Mouse (Mus musculus) midbrain, embryonic 15.5 days (tissue): ENCODE measurements at regions not wholly inside any gene's neighbourhood (a gene's known extent, or its start where the extent isn't known, plus 50 kb on each side); places are given as distances from the start of the nearest gene placed in this dataset.
A peak's percentile ranks its signal among the peaks of the same experiment; 100 is the strongest.

Experiments
- ATAC-seq: fragments of 200-750 bp; cut with Nextera tagmentation; replicated peaks from 2 replicates; pipeline ENCODE4 v1.8.0; 2017; ENCODE audit warnings: moderate TSS enrichment
- H3K27ac ChIP-seq: fragments of 300-500 bp; sonication (generic); 2 replicates; pipeline ENCODE4 v1.5.1; 2015; ENCODE audit warnings: mild to moderate bottlenecking, inconsistent platforms
- H3K27me3 ChIP-seq: fragments of 300-500 bp; sonication (generic); replicated peaks from 2 replicates; pipeline ENCODE4 v1.6.1; 2015; ENCODE audit warnings: inconsistent platforms
- H3K36me3 ChIP-seq: fragments of 300-500 bp; sonication (generic); replicated peaks from 2 replicates; pipeline ENCODE4 v1.6.1; 2015; ENCODE audit warnings: inconsistent platforms
- H3K4me1 ChIP-seq: fragments of 300-500 bp; sonication (generic); 2 replicates; pipeline ENCODE4 v1.6.1; 2015; ENCODE audit warnings: inconsistent platforms
- H3K4me2 ChIP-seq: fragments of 300-500 bp; sonication (generic); 2 replicates; pipeline ENCODE4 v1.6.1; 2015; ENCODE audit warnings: inconsistent platforms, mild to moderate bottlenecking, moderate library complexity
- H3K4me3 ChIP-seq: fragments of 300-500 bp; sonication (generic); 2 replicates; pipeline ENCODE4 v1.5.1; 2015; ENCODE audit warnings: mild to moderate bottlenecking, inconsistent platforms
- H3K9ac ChIP-seq: fragments of 300-500 bp; sonication (generic); 2 replicates; pipeline ENCODE4 v1.6.1; 2015; ENCODE audit warnings: mild to moderate bottlenecking, inconsistent platforms
- H3K9me3 ChIP-seq: fragments of 300-500 bp; sonication (generic); 2 replicates; pipeline ENCODE4 v1.6.1; 2016; ENCODE audit warnings: inconsistent platforms
- WGBS: fragments of 180-500 bp; shearing (Covaris S2); methylation state at CpG from one replicate; pipeline ENCODE4 v1.1.7; 2015; ENCODE audit warnings: mixed read lengths; 5-methylcytosine and 5-hydroxymethylcytosine counted together

- H3K9me3 ChIP-seq: no peaks in the 10 kb centered on the region
- ATAC-seq: no peak
- WGBS: 70% methylated on average over 4 of the region's 4 CpGs
Measured at GRCm38 (mm10) chr16:9275426-9275825, 445.5 kb downstream of the 1810013L24Rik start.

GRCm38 (mm10) chr16:9277064-9277463, 447.2 kb downstream of the 1810013L24Rik start:
- Histone ChIP-seq H3K36me3 (no peaks in the 10 kb centered on the region), H3K27me3 (no peaks in the 10 kb centered on the region), H3K4me2 (no peak overlapping the region), H3K4me1 (peaks cover 14% of the 10 kb centered on the region), H3K9ac (no peak overlapping the region), H3K9me3 (no peaks in the 10 kb centered on the region), H3K4me3 (no peak overlapping the region), H3K27ac (no peak overlapping the region)
- no peak for ATAC-seq
- 93% methylated on average over 1 of the region's 1 CpGs for WGBS

More at GRCm38 (mm10) chr16:9275426-9275825, 445.5 kb downstream of the 1810013L24Rik start:
- Histone ChIP-seq H3K36me3 (no peaks in the 10 kb centered on the region), H3K27me3 (no peaks in the 10 kb centered on the region), H3K4me2 (no peak overlapping the region), H3K4me3 (no peak overlapping the region), H3K9ac (no peak overlapping the region), H3K4me1 (no peaks in the 10 kb centered on the region; the same call in 1 of the 2 replicates), H3K27ac (no peak overlapping the region)

GRCm38 (mm10) chr16:9279726-9280125, 449.8 kb downstream of the 1810013L24Rik start:
- H3K4me1 ChIP-seq: peaks cover 14% of the 10 kb centered on the region
- 66% methylated on average over 6 of the region's 6 CpGs for WGBS
- H3K4me2 ChIP-seq: no peak overlapping the region
- no peaks in the 10 kb centered on the region for H3K27me3 ChIP-seq
- no peak overlapping the region for H3K27ac ChIP-seq
- no peak for ATAC-seq
- no peaks in the 10 kb centered on the region for H3K9me3 ChIP-seq
- no peak overlapping the region for H3K9ac ChIP-seq
- H3K4me3 ChIP-seq: no peak overlapping the region
- H3K36me3 ChIP-seq: no peaks in the 10 kb centered on the region

- peak overlapping the region; percentile 36; the same call in 1 of the 2 replicates for H3K27ac ChIP-seq
- no peak overlapping the region for H3K9ac ChIP-seq
- 47% methylated on average over 4 of the region's 4 CpGs for WGBS
- 0 out of 2 replicates have a peak, but pooled peaks have one; percentile 37 for ATAC-seq
- H3K4me3 ChIP-seq: no peak overlapping the region
- no peaks in the 10 kb centered on the region for H3K27me3 ChIP-seq
- H3K9me3 ChIP-seq: no peaks in the 10 kb centered on the region
- peaks cover 14% of the 10 kb centered on the region for H3K4me1 ChIP-seq
- H3K36me3 ChIP-seq: no peaks in the 10 kb centered on the region
- no peak overlapping the region for H3K4me2 ChIP-seq
Measured at GRCm38 (mm10) chr16:9280431-9280830, 450.5 kb downstream of the 1810013L24Rik start.

- no peaks in the 10 kb centered on the region for H3K9me3 ChIP-seq
- peak overlapping the region; percentile 36; the same call in 1 of the 2 replicates for H3K27ac ChIP-seq
- 1% methylated on average over 5 of the region's 5 CpGs for WGBS
- no peak overlapping the region for H3K4me3 ChIP-seq
- ATAC-seq: peak; percentile 94
- no peaks in the 10 kb centered on the region for H3K36me3 ChIP-seq
- peak overlapping the region; percentile 16; the same call in 1 of the 2 replicates for H3K4me2 ChIP-seq
- H3K9ac ChIP-seq: no peak overlapping the region
- H3K27me3 ChIP-seq: no peaks in the 10 kb centered on the region
- peaks cover 14% of the 10 kb centered on the region for H3K4me1 ChIP-seq
Measured at GRCm38 (mm10) chr16:9280931-9281330, 451.0 kb downstream of the 1810013L24Rik start.

- Histone ChIP-seq H3K27me3 (no peaks in the 10 kb centered on the region), H3K9me3 (no peaks in the 10 kb centered on the region), H3K4me2 (no peak overlapping the region), H3K9ac (no peak overlapping the region), H3K4me1 (peaks cover 14% of the 10 kb centered on the region), H3K4me3 (no peak overlapping the region), H3K36me3 (no peaks in the 10 kb centered on the region), H3K27ac (no peak overlapping the region)
- 49% methylated on average over 3 of the region's 3 CpGs for WGBS
- ATAC-seq: no peak
Measured at GRCm38 (mm10) chr16:9284423-9284822, 454.5 kb downstream of the 1810013L24Rik start.

- peaks cover 10% of the 10 kb centered on the region for H3K4me1 ChIP-seq
- no peaks in the 10 kb centered on the region for H3K36me3 ChIP-seq
- no peak overlapping the region for H3K27ac ChIP-seq
- no peaks in the 10 kb centered on the region for H3K9me3 ChIP-seq
- no peaks in the 10 kb centered on the region for H3K27me3 ChIP-seq
- no peak overlapping the region for H3K4me3 ChIP-seq
- no peak overlapping the region for H3K4me2 ChIP-seq
- ATAC-seq: no peak
- H3K9ac ChIP-seq: no peak overlapping the region
- WGBS: 97% methylated on average over 1 of the region's 1 CpGs
Measured at GRCm38 (mm10) chr16:9285921-9286320, 456.0 kb downstream of the 1810013L24Rik start.

- H3K27me3 ChIP-seq: no peaks in the 10 kb centered on the region
- no peak overlapping the region for H3K9ac ChIP-seq
- no peak overlapping the region for H3K27ac ChIP-seq
- H3K4me2 ChIP-seq: no peak overlapping the region
- ATAC-seq: no peak
- 83% methylated on average over 6 of the region's 6 CpGs for WGBS
- H3K36me3 ChIP-seq: no peaks in the 10 kb centered on the region
- no peaks in the 10 kb centered on the region for H3K4me1 ChIP-seq
- no peak overlapping the region for H3K4me3 ChIP-seq
- H3K9me3 ChIP-seq: no peaks in the 10 kb centered on the region
Measured at GRCm38 (mm10) chr16:9287557-9287956, 457.7 kb downstream of the 1810013L24Rik start.

GRCm38 (mm10) chr16:9291356-9292020, 461.6 kb downstream of the 1810013L24Rik start:
- H3K4me2 ChIP-seq: no peak overlapping the region
- WGBS: 58% methylated on average over 4 of the region's 4 CpGs
- no peaks in the 10 kb centered on the region for H3K27me3 ChIP-seq
- H3K9ac ChIP-seq: no peak overlapping the region
- no peaks in the 10 kb centered on the region for H3K4me1 ChIP-seq
- no peak overlapping the region for H3K4me3 ChIP-seq
- no peaks in the 10 kb centered on the region for H3K9me3 ChIP-seq
- H3K36me3 ChIP-seq: no peaks in the 10 kb centered on the region
- no peak overlapping the region for H3K27ac ChIP-seq
- no peak for ATAC-seq

- Histone ChIP-seq H3K27me3 (no peaks in the 10 kb centered on the region), H3K4me2 (no peak overlapping the region), H3K27ac (no peak overlapping the region), H3K9me3 (no peaks in the 10 kb centered on the region), H3K4me1 (no peaks in the 10 kb centered on the region), H3K36me3 (no peaks in the 10 kb centered on the region), H3K9ac (no peak overlapping the region), H3K4me3 (no peak overlapping the region)
- no peak for ATAC-seq
- 85% methylated on average over 4 of the region's 4 CpGs for WGBS
Measured at GRCm38 (mm10) chr16:9303134-9303533, 473.2 kb downstream of the 1810013L24Rik start.

- 97% methylated on average over 1 of the region's 1 CpGs for WGBS
- H3K27me3 ChIP-seq: no peaks in the 10 kb centered on the region
- no peak for ATAC-seq
Measured at GRCm38 (mm10) chr16:9304079-9304478, 474.2 kb downstream of the 1810013L24Rik start.

GRCm38 (mm10) chr16:9310744-9311143, 480.8 kb downstream of the 1810013L24Rik start:
- H3K4me3 ChIP-seq: no peak overlapping the region
- H3K9ac ChIP-seq: no peak overlapping the region
- no peak for ATAC-seq
- H3K27me3 ChIP-seq: no peaks in the 10 kb centered on the region
- H3K36me3 ChIP-seq: no peaks in the 10 kb centered on the region
- H3K27ac ChIP-seq: no peak overlapping the region
- H3K9me3 ChIP-seq: no peaks in the 10 kb centered on the region
- no peaks in the 10 kb centered on the region for H3K4me1 ChIP-seq
- no peak overlapping the region for H3K4me2 ChIP-seq
- 41% methylated on average over 1 of the region's 1 CpGs for WGBS

More at GRCm38 (mm10) chr16:9304079-9304478, 474.2 kb downstream of the 1810013L24Rik start:
- no peaks in the 10 kb centered on the region for H3K9me3 ChIP-seq
- no peak overlapping the region for H3K27ac ChIP-seq
- H3K36me3 ChIP-seq: no peaks in the 10 kb centered on the region
- no peaks in the 10 kb centered on the region for H3K4me1 ChIP-seq
- no peak overlapping the region for H3K4me3 ChIP-seq
- H3K9ac ChIP-seq: no peak overlapping the region
- no peak overlapping the region for H3K4me2 ChIP-seq

GRCm38 (mm10) chr16:9335626-9336025, 505.7 kb downstream of the 1810013L24Rik start:
- H3K27ac ChIP-seq: no peak overlapping the region
- 72% methylated on average over 1 of the region's 1 CpGs for WGBS
- no peak overlapping the region for H3K4me2 ChIP-seq
- no peak for ATAC-seq
- no peaks in the 10 kb centered on the region for H3K36me3 ChIP-seq
- no peaks in the 10 kb centered on the region for H3K4me1 ChIP-seq
- no peak overlapping the region for H3K9ac ChIP-seq
- no peaks in the 10 kb centered on the region for H3K27me3 ChIP-seq
- H3K4me3 ChIP-seq: no peak overlapping the region
- no peaks in the 10 kb centered on the region for H3K9me3 ChIP-seq
